Mouse (Mus musculus) adrenal gland, postnatal 10 days (tissue): ENCODE data around the gene Ccr10. TPM values are rescaled to one million over a fixed set of nuclear protein-coding genes. Genes with fewer than 3 reads are reported as not detected.
"Not testable (repeated sequence)": the region's sequence is repeated elsewhere in the genome, so short reads cannot be mapped to it uniquely, and the experiment has no call there.

ENCODE experiments used
- DNase-seq: peaks from one replicate; pipeline ENCODE4 v3.0.0; 2021; ENCODE audit warnings: mixed read lengths
- total RNA-seq, 2 experiments: library from RNA; stranded (reverse); gene quantifications; 2 replicates each; pipeline ENCODE4 v1.2.3; 2021

Ccr10 gene
- total RNA-seq, 2 experiments from 2014 or later: 0.78 to 1.00 TPM

GRCm38 (mm10) chr11:101171721-101172433 lies 3.4 kb downstream of the Ccr10 start:
- peak; percentile 81 for DNase-seq

GRCm38 (mm10) chr11:101170811-101171610 lies 4.2 kb downstream of the Ccr10 start, which contains the start of gene Plekhh3:
TSS of gene Plekhh3 (minus strand) at chr11:101171351.
- DNase-seq: peak; percentile 96

DNA sequence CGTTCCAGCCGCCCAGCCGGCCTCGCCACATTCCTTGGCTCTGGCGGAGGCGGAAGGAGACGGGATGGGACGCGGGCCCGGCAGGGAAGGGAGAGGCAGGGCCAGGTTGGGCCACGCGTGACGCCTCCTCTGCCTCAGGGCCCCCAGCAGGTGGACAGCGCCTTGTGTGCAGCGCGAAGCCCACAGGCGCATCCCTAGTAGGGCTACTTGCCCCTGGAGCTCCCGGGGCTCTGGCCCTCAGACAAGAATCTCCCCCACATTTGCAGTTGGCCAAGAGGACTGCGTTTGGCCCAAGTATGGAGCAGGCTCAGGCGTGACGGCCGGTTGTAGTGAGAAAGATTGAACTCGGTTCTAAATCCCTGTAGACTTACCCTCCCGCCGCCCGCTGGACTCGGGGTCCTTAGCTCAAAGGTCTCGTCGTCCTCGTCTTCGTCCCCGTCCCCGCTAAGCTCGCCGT lies 4.9 kb downstream of the Ccr10 start, which contains the start of gene Cntnap1:
TSS of gene Cntnap1 (plus strand) at position 170 of the 457 bp plus-strand sequence.
- peak; percentile 77 for DNase-seq

- DNase-seq: no peak
Observed at GRCm38 (mm10) chr11:101169301-101170107, 5.7 kb downstream of the Ccr10 start.

DNA sequence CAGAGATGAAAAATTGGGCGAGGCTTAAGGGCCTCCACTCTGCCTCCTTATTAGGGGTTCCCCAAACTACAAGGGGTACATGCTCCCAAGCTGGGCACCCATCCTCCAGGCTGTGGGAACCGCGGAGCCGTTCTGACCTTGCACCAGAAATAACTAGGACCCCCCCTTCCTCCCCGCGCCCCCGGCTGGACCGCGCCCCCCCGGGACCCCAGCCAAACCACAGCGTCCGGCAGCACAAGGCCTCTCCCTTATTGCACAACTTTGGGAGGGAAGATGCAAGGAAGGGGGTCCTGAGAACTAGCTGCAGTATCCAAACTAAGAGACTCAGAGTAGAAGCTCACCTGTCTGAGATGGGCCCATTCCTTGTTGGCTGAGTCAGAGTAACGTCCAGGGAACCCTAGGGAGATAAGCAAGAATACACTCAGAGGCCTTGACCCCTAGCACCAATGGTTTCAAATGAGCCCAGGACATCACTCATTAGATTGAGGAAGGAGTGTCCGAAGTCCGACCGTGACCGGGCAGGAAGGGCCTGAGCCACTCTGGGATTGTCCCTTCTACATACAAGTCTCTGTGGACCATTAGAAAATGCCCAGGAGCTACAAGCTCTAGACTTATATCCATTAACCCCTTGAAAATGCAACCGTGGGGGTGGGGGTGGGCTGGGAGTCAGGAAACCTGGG lies 6.8 kb downstream of the Ccr10 start:
- DNase-seq: peak; percentile 72

DNA sequence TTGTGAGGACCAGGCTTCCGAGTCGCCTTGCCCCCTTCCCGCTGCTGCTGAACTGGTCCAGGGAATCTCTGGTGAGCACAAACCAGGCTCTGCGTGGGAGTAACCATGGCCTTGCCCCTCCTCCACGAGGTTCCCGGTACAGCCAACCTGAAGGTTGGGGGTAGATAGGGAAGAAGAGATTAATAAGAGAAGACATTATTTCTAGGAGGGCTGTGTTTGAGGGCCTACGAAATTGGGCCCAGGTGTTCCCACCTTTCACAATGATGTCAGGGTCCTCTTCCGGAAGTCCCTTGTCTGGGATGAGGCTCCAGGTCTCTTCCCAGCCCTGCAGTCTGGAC lies 7.3 kb downstream of the Ccr10 start:
- no peak for DNase-seq

DNA sequence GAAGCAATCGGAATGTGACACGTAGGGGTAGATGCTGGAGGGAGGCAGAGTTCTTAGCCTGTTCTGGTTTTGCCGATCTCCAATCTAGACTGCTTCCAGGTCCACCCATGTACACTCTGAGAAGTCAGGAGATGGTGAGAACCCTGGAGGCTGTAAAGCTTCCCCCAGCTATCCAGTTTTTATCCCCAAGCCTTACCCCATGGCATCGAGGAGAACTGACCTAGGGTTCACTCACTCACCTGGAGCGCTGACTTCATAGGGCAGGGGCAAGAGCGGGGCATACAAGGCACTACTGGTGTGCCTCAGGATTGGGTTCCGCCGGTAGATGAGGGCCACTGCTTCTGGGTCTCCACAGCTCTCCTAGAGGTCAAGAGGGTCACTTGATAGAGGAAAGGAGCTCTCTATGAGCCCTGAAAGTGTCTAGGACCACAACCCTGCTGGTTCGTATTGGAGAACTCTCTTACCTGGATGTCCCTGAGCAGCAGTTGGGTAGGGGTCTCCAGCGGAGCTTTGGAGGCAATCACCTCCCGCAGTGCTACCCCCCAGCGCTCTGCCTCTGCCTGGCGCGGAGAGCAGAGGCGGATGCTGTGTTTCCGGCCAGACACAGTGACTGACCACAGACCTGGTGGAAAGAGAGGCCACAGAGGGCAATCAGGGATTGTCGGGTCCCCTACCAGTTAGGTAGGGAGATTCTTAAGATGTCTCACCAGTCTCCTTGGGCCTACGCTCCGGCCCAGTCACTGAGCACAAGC lies 7.9 kb downstream of the Ccr10 start:
- no peak for DNase-seq

GRCm38 (mm10) chr11:101166357-101166756 lies 8.9 kb downstream of the Ccr10 start:
- no peak for DNase-seq

DNA sequence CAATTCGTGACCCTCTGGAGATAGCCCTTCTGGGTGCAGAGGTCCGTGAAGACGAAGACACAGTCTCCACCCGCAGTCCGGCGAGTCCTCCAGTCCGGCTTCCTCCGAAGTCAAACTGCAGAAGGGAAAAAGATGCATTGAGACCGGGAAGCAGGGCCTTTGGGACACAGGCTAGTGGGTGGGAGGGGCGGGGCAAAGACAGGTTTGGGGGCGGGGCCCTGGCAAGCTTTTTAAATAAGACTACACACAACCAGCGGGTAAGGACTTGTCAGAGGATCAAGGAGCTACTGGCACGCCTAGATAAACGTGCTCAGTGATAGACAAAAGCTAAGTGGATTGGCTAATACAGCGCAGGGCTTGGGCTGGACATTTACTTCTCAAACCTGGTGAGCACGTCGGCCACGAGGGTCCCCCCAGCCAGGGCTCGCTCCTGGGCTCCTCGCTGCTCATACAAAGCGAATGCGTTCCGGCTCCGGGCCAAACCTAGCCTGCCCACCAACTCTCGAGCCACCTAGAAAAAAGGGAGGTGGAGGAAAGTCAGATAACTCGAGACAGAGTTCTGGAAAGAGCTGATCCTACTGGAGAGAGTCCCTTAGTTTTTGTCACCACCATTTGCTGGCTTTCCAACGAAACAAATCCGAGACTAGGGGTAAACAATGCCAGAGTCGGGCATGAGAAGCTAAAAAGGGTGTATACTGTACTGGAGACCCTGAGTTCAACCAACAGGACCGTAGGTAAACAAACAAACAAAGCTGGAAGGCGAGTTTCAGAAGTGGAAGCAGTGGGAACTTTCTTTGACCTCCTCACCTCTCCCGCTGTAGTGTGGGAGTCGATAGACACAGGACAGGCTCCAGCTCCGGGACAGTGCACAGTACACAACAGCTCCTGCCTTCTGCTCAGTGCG lies 10.3 kb downstream of the Ccr10 start:
- no peak for DNase-seq

DNA sequence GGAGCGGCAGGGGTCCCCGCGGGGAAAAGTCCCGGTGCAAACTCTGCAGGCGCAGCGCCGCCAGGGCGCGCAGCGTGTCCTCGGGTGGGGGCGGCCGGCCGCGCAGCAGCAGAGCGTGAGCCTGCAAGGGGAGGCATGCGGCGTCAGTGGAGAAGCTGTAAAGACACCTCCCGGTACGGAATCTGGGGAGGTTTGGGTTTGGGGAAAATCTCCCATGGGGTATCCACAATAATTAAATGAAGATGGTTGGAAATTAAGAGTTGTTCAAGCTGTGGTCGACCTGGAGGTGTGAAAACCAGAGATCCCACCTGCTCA lies 10.9 kb downstream of the Ccr10 start:
- no peak for DNase-seq

DNA sequence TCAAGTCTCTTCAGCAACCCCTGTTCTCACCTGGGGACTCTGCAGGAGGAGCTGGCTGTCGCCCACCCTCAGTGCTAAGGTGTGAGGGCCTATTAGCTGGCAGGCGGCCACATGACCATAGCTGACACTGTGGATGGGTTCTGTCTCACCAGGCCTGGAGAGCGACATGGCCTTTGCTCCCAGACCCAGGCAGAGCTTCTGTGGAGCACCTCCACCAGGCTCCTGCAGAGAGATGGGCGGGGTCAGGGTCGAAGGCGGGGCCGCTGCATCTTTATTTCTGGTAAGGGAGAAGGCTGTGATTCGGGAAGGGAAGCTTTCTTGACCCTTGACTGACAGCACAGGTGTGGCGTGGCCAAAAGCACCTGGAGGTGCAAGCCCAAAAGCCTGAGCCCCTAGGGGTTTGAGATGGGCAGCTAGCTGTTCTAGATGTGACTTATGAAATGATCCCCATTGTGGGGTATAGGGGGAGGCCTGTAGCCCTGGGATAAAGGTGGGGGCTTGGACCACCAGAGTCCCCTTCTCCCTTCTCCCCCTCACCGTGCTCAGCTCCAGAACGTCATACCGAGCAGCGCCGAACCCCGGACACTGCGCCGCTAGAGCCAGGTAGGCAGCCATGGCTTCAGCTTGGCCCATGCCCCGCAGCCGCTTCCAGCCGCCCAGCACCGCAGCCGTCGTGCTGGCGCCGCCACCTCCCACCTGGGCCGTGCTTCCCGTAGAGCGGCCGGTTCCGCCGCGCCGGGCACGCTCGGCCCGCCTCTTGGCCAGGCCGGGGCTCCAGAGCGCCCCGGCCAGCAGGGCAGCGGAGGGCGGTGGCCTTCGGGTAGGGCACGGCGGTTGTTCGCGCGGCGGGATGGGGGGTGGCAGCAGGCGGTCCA lies 11.5 kb downstream of the Ccr10 start:
- DNase-seq: no peak

DNA sequence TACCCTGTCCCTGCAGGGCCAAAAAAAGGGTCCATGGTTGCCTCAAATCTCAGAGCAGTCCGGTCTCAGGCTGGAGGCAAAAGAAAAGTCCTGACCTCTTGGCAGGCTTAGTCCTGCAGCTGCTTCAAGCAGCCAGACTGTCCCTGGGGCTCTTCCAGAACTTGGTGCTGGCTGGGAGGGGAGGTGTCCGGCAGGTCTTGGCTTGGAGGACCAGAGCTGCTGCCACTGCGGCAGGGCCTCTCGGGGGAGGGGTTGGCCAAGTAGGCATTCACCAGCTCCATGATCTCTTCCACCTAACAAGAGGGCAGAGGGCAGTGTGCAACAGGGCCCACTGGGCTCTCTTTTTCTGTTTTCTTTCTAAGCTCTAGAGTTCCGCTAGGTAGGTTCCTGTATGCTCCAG lies 12.5 kb downstream of the Ccr10 start:
- peak; percentile 78 for DNase-seq

- DNase-seq: peak; percentile 52
Observed at GRCm38 (mm10) chr11:101162301-101162700, 12.9 kb downstream of the Ccr10 start.

DNA sequence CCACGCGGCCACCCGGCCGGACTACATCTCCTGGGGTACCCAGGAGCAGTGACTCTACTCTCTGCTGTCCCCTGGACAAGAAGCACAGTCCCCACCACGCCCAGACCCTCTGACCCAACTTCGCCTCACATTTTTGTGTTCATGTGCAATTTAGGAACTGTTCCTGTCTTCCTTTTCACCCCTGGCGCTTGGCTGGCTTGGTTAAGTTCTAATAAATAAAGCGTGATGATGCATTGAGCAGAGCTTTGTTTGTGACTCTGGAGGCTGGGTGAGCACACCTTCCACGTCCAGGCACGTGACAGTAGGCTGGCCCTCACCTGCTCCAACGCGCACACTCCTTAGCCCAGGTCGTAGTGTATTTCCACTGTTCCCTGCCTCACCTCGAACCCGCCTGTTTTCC lies 13.7 kb downstream of the Ccr10 start:
- DNase-seq: no peak

- not testable (repeated sequence) for DNase-seq
Observed at GRCm38 (mm10) chr11:101160981-101161505, 14.2 kb downstream of the Ccr10 start.

DNA sequence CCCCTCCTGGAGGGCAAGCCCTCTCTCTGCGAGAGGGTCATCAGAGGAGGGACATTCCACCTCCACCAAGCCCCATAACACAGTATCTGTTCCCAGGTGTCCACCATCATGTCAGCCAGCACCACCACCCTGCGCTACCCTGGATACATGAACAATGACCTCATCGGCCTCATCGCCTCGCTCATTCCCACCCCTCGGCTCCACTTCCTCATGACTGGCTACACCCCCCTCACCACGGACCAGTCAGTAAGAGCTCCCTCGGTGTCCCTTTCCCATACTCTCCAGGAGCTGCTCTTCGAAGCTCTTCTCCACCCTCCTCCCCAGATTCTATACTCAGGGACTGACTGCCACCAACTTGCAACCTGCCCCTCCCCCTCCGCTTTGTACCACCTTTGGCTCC lies 15.1 kb downstream of the Ccr10 start:
- not testable (repeated sequence) for DNase-seq

- DNase-seq: peak; percentile 73
Observed at GRCm38 (mm10) chr11:101155728-101156371, 19.4 kb downstream of the Ccr10 start, which contains the start of gene Tubg2. TSS of gene Tubg2 (plus strand) at chr11:101155907.

- DNase-seq: no peak
Observed at GRCm38 (mm10) chr11:101155151-101155550, 20.1 kb downstream of the Ccr10 start.
